Mouse (Mus musculus) ES-E14 (cell line): ENCODE data around the gene Pqlc3. TPM values are rescaled to one million over a fixed set of nuclear protein-coding genes. Genes with fewer than 3 reads are reported as not detected.
A peak's percentile ranks its signal among the peaks of the same experiment; 100 is the strongest.
"Not testable (repeated sequence)": the region's sequence is repeated elsewhere in the genome, so short reads cannot be mapped to it uniquely, and the experiment has no call there.

Experiments used
- DNase-seq: peaks from one replicate; pipeline ENCODE4 v3.0.0-alpha.2; 2013; ENCODE audit warnings: low read depth, low spot score
- H3K27ac ChIP-seq: 2 replicates; pipeline ENCODE4 v1.5.1; 2012; ENCODE audit warnings: low read depth, mild to moderate bottlenecking, low read length, moderate library complexity, mixed read lengths; ENCODE audit not compliant: poor library complexity, insufficient read depth, severe bottlenecking
- H3K36me3 ChIP-seq: 2 replicates; pipeline ENCODE4 v1.6.1; 2012; ENCODE audit warnings: mild to moderate bottlenecking, low read length, moderate library complexity, mixed read lengths; ENCODE audit not compliant: control insufficient read depth, poor library complexity, insufficient read depth, severe bottlenecking
- H3K4me1 ChIP-seq, 2 experiments: fragments of 150-350 bp in 1 of 2; sonication (generic) in 1 of 2; 2 replicates each; pipeline ENCODE4 v1.6.1; 2012; ENCODE audit warnings: low read length in 2 of 2, mild to moderate bottlenecking in 1 of 2, mixed read lengths in 1 of 2; ENCODE audit not compliant: control insufficient read depth in 2 of 2, insufficient read depth in 2 of 2, poor library complexity in 1 of 2
- H3K4me3 ChIP-seq, 2 experiments: fragments of 150-350 bp in 1 of 2; sonication (generic) in 1 of 2; 2 replicates each; pipeline ENCODE4 v1.5.1; 2012; ENCODE audit warnings: low read length in 2 of 2, low read depth in 1 of 2, mild to moderate bottlenecking in 1 of 2, mixed read lengths in 1 of 2; ENCODE audit not compliant: insufficient read depth in 1 of 2, poor library complexity in 1 of 2, severe bottlenecking in 1 of 2
- H3K9ac ChIP-seq: 2 replicates; pipeline ENCODE4 v1.6.1; 2012; ENCODE audit warnings: low read depth, mild to moderate bottlenecking, low read length, mixed read lengths; ENCODE audit not compliant: poor library complexity, insufficient read depth, severe bottlenecking
- H3K9me3 ChIP-seq: fragments of 150-350 bp; sonication (generic); 2 replicates; pipeline ENCODE4 v1.6.1; 2012; ENCODE audit warnings: low read depth, mild to moderate bottlenecking, low read length; ENCODE audit not compliant: control insufficient read depth, insufficient read depth
- CHD2 ChIP-seq: IDR thresholded peaks from 2 replicates; pipeline ENCODE4 v1.6.1; 2014; ENCODE audit warnings: mild to moderate bottlenecking, low read depth, low read length, inconsistent platforms
- HCFC1 ChIP-seq: IDR thresholded peaks from 2 replicates; pipeline ENCODE4 v1.6.1; 2012; ENCODE audit warnings: low read length, inconsistent platforms, borderline replicate concordance; ENCODE audit not compliant: insufficient read depth
- MAFK ChIP-seq: IDR thresholded peaks from 2 replicates; pipeline ENCODE4 v1.6.1; 2014; ENCODE audit warnings: mild to moderate bottlenecking, low read depth, low read length, inconsistent platforms; ENCODE audit not compliant: insufficient read depth
- ZC3H11A ChIP-seq: IDR thresholded peaks from 2 replicates; pipeline ENCODE4 v1.6.1; 2012; ENCODE audit warnings: low read depth, mild to moderate bottlenecking, inconsistent platforms, low read length, borderline replicate concordance
- ZNF384 ChIP-seq: IDR thresholded peaks from 2 replicates; pipeline ENCODE4 v1.6.1; 2012; ENCODE audit warnings: low read depth, low read length, inconsistent platforms
- in situ Hi-C, 2 experiments: fragments of 600-800 bp; cut with MboI; formaldehyde crosslinking; loops; one replicate each; pipeline ENCODE4 v1.15.1; 2025; ENCODE audit warnings: low sequenced_read_pairs in 2 of 2, inconsistent platforms in 1 of 2; ENCODE audit not compliant: unreplicated experiment in 2 of 2
- total RNA-seq: library from RNA; depleted of rRNA; stranded (reverse); fragments of 300-350 nt; gene quantifications from 2 replicates; pipeline ENCODE4 v1.2.3, GENCODE M21; 2012

Gene Pqlc3
- total RNA-seq, 1 experiment, result 15.7 TPM

DNA sequence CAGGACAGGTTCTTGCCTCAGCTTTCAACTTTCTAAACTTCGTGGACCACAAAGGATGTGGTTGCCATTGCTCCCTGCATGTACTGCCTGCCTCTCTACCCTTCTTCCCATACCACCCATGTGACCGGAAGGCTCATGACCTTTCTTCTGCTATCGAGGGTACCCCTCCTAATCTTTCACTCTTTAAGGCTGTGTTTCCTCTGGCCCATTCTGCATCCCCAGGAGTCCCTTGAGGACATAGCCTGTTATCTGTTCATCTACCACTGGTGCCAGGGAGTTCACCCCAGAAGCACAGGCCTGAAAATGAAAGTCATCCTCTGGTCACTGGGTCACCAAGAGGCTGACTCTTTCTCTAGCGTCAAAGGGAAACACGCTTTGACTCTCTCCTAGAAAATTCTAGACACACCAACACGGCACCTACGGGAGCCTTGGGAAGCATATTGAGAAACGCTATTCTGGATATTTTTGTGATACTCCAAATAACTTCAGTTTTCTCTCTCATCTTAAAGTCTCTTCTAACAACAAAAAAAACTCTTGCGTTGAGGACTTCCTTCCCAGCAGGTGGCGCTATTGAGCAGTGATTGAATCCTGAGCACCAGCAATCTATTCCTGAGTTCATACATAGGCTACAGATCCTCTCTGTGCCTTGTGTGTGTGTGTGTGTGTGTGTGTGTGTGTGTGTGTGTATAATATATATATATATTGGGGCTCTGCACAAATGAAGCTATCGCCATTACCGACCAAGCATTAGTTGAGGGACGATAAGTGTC, 32.7 kb upstream of the Pqlc3 start:
- H3K36me3 ChIP-seq, result no peaks in the 10 kb centered on the region
- no peak overlapping the region for H3K4me3 ChIP-seq
- H3K9ac ChIP-seq, result no peak overlapping the region
- H3K4me1 ChIP-seq, result peaks cover 0 to 3% of the 10 kb centered on the region in 2 experiments; a peak in 1 of 4 replicates
- in situ Hi-C loops, result loop anchor here in 1 of 2 experiments (25.0 kb wide), 1 partner anchor 179 kb away; no protein-coding TSS in a partner anchor
- peak; percentile 65 for DNase-seq
- H3K27ac ChIP-seq, result no peak overlapping the region
- no peaks in the 10 kb centered on the region for H3K9me3 ChIP-seq
- TF ChIP-seq ZC3H11A, result 0 out of 2 replicates have a peak, but pooled peaks have one; percentile 21
- TF ChIP-seq CHD2, result no peak
- peak; percentile 67 for TF ChIP-seq ZNF384

DNA sequence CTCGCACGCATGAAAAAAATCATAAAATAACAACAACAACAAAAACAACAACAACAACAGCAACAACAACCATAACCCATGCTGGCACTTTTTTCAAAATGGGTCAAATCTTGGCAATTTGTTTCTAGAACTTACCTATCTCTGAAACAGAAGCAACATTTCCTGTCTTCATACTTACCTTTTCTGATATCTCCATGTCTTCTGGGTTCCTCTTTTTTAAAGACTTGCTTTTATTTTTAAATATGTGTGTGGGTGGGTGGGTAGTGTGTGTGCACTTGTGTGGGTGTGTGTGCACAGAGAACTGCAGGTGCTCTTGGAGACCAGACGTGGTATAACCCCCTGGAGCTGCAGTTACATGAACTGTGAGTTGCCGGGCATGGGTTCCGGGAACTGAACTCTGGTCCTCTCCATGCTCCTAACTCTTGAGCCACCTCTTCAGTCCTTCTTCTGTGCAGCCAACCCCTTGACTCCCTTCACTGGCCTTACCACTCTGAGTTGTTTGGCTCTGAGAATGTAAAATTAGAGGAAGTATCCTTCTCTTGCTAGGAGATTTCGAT, 24.4 kb upstream of the Pqlc3 start:
- Histone ChIP-seq H3K9ac (no peak overlapping the region), H3K27ac (no peak overlapping the region), H3K9me3 (no peaks in the 10 kb centered on the region), H3K4me3 (no peak overlapping the region), H3K4me1 (no peaks in the 10 kb centered on the region), H3K36me3 (no peaks in the 10 kb centered on the region)
- TF ChIP-seq CHD2 (no peak), HCFC1 (no peak), MAFK (no peak), ZC3H11A (no peak), ZNF384 (no peak)
- DNase-seq, result no peak
- in situ Hi-C loops, result loop anchor here (25.0 kb wide), 2 partner anchors 188 to 312 kb away; no protein-coding TSS in a partner anchor

DNA sequence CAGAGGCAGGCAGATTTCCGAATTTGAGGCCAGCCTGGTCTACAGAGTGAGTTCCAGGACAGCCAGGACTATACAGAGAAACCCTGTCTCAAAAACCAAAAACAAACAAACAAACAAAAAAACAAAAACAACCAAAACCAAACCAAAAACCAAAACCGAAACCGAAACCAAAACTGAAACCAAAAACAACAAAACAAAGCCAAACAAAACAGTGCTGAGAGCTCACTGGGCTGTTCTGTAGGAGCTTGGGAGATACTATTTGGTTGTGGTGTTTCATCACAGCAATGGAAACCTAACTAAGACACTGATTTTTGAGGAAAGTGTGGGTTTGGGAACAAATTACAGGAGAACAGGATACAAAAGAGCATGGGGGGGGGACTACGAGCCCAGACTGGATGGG, 21.9 kb upstream of the Pqlc3 start:
- no peaks in the 10 kb centered on the region for H3K36me3 ChIP-seq
- DNase-seq, result no peak
- in situ Hi-C loops, result loop anchor here in 1 of 2 experiments (25.0 kb wide), 1 partner anchor 310 kb away; no protein-coding TSS in a partner anchor

GRCm38 (mm10) chr12:17021125-17021524, 20.9 kb upstream of the Pqlc3 start:
- H3K9ac ChIP-seq, H3K4me3 ChIP-seq, H3K4me1 ChIP-seq, H3K9me3 ChIP-seq, DNase-seq, H3K36me3 ChIP-seq, H3K27ac ChIP-seq: not testable (repeated sequence)
- in situ Hi-C loops, result loop anchor here in 1 of 2 experiments (25.0 kb wide), 1 partner anchor 309 kb away; no protein-coding TSS in a partner anchor

More for the DNA sequence above, 21.9 kb upstream of the Pqlc3 start:
- H3K27ac ChIP-seq, result no peak overlapping the region
- H3K4me1 ChIP-seq, result no peaks in the 10 kb centered on the region
- no peaks in the 10 kb centered on the region for H3K9me3 ChIP-seq
- H3K4me3 ChIP-seq, result no peak overlapping the region
- H3K9ac ChIP-seq, result no peak overlapping the region
- TF ChIP-seq ZC3H11A (no peak), MAFK (no peak), CHD2 (no peak), HCFC1 (no peak), ZNF384 (no peak)

GRCm38 (mm10) chr12:17018468-17018867, 18.3 kb upstream of the Pqlc3 start:
- in situ Hi-C loops, result loop anchor here in 1 of 2 experiments (25.0 kb wide), 1 partner anchor 306 kb away; no protein-coding TSS in a partner anchor
- no peak overlapping the region for H3K4me3 ChIP-seq
- no peaks in the 10 kb centered on the region for H3K36me3 ChIP-seq
- no peaks in the 10 kb centered on the region for H3K4me1 ChIP-seq
- DNase-seq, result no peak
- TF ChIP-seq ZNF384 (no peak), CHD2 (no peak), ZC3H11A (no peak), MAFK (no peak), HCFC1 (no peak)
- no peaks in the 10 kb centered on the region for H3K9me3 ChIP-seq
- no peak overlapping the region for H3K9ac ChIP-seq
- no peak overlapping the region for H3K27ac ChIP-seq
